Mouse (Mus musculus) thymus, adult 2 months (tissue): ENCODE results near the gene Fam83c. TPM values are rescaled to one million over a fixed set of nuclear protein-coding genes. Genes with fewer than 3 reads are reported as not detected.

Experiments
- DNase-seq: peaks from one replicate; pipeline ENCODE4 v3.0.0; 2021
- H3K27ac ChIP-seq: fragments of 200-500 bp; 2 replicates; pipeline ENCODE4 v1.5.1; 2012; ENCODE audit warnings: low read length, control low read depth; ENCODE audit not compliant: control insufficient read depth, insufficient read depth
- H3K27me3 ChIP-seq: fragments of 200-500 bp; 2 replicates; pipeline ENCODE4 v1.6.1; 2012; ENCODE audit warnings: mild to moderate bottlenecking, low read length, moderate library complexity, mixed read lengths; ENCODE audit not compliant: control insufficient read depth, insufficient read depth
- H3K36me3 ChIP-seq: fragments of 200-500 bp; 2 replicates; pipeline ENCODE4 v1.6.1; 2012; ENCODE audit warnings: mild to moderate bottlenecking, low read length, moderate library complexity; ENCODE audit not compliant: control insufficient read depth, insufficient read depth
- H3K4me1 ChIP-seq: fragments of 200-500 bp; replicated peaks from 2 replicates; pipeline ENCODE4 v1.6.1; 2012; ENCODE audit warnings: low read length; ENCODE audit not compliant: control insufficient read depth, insufficient read depth
- H3K4me3 ChIP-seq: fragments of 200-500 bp; 2 replicates; pipeline ENCODE4 v1.5.1; 2012; ENCODE audit warnings: mild to moderate bottlenecking, low read length, control low read depth, moderate library complexity; ENCODE audit not compliant: control insufficient read depth, insufficient read depth
- CTCF ChIP-seq: fragments of 200-500 bp; IDR thresholded peaks from 2 replicates; pipeline ENCODE4 v1.5.1; 2012; ENCODE audit warnings: mild to moderate bottlenecking, control low read depth, low read length, moderate library complexity, borderline replicate concordance; ENCODE audit not compliant: control insufficient read depth, poor library complexity, insufficient read depth; ENCODE audit errors: extremely low read depth
- POLR2A ChIP-seq: fragments of 200-500 bp; IDR thresholded peaks from 2 replicates; pipeline ENCODE4 v1.6.1; 2012; ENCODE audit warnings: mild to moderate bottlenecking, low read length, control low read depth, moderate library complexity; ENCODE audit not compliant: control insufficient read depth, poor library complexity, insufficient read depth; ENCODE audit errors: extremely low read depth
- WGBS: fragments of 180-500 bp; shearing (Covaris S2); methylation state at CpG from one replicate; pipeline ENCODE4 v1.1.7; 2018; 5-methylcytosine and 5-hydroxymethylcytosine counted together
- polyA plus RNA-seq: library from polyadenylated mRNA; depleted of rRNA; stranded (reverse); fragments of >200 nt; gene quantifications from 2 replicates; pipeline ENCODE4 v1.2.3, GENCODE M21; 2012

Fam83c gene
- polyA plus RNA-seq, 1 experiment, result 0.08 TPM

DNA sequence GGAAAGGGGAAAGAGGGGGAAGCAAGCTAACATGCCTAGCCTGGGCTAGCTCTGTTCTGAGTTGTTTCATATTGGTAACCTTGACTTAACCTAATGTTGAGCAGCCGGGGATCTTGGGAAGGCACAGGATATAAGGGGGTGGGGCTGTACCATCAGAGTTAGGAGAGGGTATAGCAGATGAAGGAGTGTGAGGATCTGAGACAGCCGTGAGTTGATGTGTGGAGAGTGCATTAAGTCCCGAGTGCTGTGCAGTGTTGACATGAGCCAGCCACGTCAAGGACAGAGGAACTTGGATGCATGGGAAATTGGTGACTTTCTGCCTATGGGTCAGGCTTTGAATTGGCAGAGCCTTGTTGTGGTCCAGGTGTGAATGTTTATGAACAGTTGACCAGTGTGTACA lies 22.0 kb downstream of the Fam83c start:
- TF ChIP-seq POLR2A (no peak), CTCF (no peak)
- 94% methylated on average over 4 of the region's 4 CpGs for WGBS
- no peak for DNase-seq
- Histone ChIP-seq H3K4me3 (no peak overlapping the region), H3K27me3 (no peaks in the 10 kb centered on the region), H3K4me1 (no peaks in the 10 kb centered on the region), H3K36me3 (no peaks in the 10 kb centered on the region), H3K27ac (no peak overlapping the region)

GRCm38 (mm10) chr2:155811821-155812396 lies 22.7 kb downstream of the Fam83c start:
- H3K36me3 ChIP-seq, result no peaks in the 10 kb centered on the region
- no peak overlapping the region for H3K4me3 ChIP-seq
- peak; percentile 82 for DNase-seq
- no peak overlapping the region for H3K27ac ChIP-seq
- TF ChIP-seq CTCF (peak; percentile 62; the same call in 1 of the 2 replicates), POLR2A (no peak)
- WGBS, result 48% methylated on average over 16 of the region's 16 CpGs
- H3K4me1 ChIP-seq, result no peaks in the 10 kb centered on the region
- H3K27me3 ChIP-seq, result no peaks in the 10 kb centered on the region

DNA sequence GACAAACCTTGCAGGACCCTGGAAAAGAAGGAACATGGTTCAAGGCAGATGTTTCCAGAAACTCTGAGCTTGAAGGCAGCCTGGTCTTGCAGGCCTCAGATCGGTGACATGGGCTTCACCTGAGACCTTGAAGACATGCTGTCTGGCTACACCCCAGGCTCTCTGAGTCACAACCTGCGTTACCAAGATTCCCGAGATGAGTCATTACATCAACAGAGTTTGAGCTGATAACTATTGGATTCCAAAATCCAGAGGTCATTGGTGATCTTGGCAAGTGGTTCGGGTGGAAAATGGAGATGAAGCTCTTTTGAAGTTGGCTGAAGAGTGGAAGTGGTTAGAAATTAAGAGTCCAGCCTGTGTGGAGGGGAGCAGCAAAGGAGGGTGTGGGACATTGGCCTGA lies 25.0 kb downstream of the Fam83c start:
- H3K36me3 ChIP-seq, result no peaks in the 10 kb centered on the region
- H3K4me3 ChIP-seq, result no peak overlapping the region
- no peak for DNase-seq
- TF ChIP-seq POLR2A (no peak), CTCF (no peak)
- no peaks in the 10 kb centered on the region for H3K4me1 ChIP-seq
- no peak overlapping the region for H3K27ac ChIP-seq
- WGBS, result 91% methylated on average over 4 of the region's 4 CpGs
- H3K27me3 ChIP-seq, result no peaks in the 10 kb centered on the region

- no peak overlapping the region for H3K27ac ChIP-seq
- H3K36me3 ChIP-seq, result no peaks in the 10 kb centered on the region
- H3K4me3 ChIP-seq, result no peak overlapping the region
- H3K27me3 ChIP-seq, result no peaks in the 10 kb centered on the region
- no peak for DNase-seq
- TF ChIP-seq CTCF (no peak), POLR2A (no peak)
- H3K4me1 ChIP-seq, result no peaks in the 10 kb centered on the region
- 72% methylated on average over 4 of the region's 4 CpGs for WGBS
These were observed 27.2 kb downstream of the Fam83c start for GRCm38 (mm10) chr2:155807408-155807807.

DNA sequence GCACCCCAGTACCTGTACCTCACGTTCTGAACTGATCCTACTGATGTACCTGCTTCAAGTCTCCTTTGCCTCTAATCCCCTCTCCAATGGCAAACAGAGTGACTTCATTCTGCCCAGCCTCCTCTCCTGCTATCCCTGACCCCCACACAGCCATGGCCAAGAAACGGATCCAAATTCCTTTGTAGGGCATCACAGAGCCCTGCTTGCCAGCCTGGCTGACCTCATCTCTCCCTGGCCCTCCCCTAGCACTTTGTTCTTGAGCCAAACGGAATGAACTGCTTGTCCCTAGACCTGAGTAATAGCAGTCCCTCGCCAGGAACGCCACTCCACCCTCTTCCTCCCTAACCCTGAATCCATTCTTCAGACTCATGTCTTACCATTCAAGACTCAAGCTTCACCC lies 28.1 kb downstream of the Fam83c start:
- 92% methylated on average over 5 of the region's 5 CpGs for WGBS
- Histone ChIP-seq H3K4me3 (no peak overlapping the region), H3K27me3 (no peaks in the 10 kb centered on the region), H3K36me3 (no peaks in the 10 kb centered on the region), H3K27ac (no peak overlapping the region), H3K4me1 (no peaks in the 10 kb centered on the region)
- TF ChIP-seq CTCF, result no peak
- no peak for TF ChIP-seq POLR2A
- no peak for DNase-seq

GRCm38 (mm10) chr2:155805925-155806255 lies 28.8 kb downstream of the Fam83c start:
- no peak for DNase-seq
- WGBS, result 92% methylated on average over 6 of the region's 6 CpGs
- Histone ChIP-seq H3K27ac (no peak overlapping the region), H3K36me3 (no peaks in the 10 kb centered on the region), H3K27me3 (no peaks in the 10 kb centered on the region), H3K4me3 (no peak overlapping the region), H3K4me1 (no peaks in the 10 kb centered on the region)
- TF ChIP-seq POLR2A (no peak), CTCF (no peak)
